Mouse (Mus musculus) MEL (cell line): ENCODE results near the gene Chst13.

Source experiments
- CHD1 ChIP-seq: IDR thresholded peaks from 2 replicates; pipeline ENCODE4 v1.6.1; 2012; ENCODE audit warnings: low read depth, mild to moderate bottlenecking, inconsistent platforms, low read length, improper control_type of control experiment
- CHD2 ChIP-seq: IDR thresholded peaks from 2 replicates; pipeline ENCODE4 v1.6.1; 2011; ENCODE audit warnings: low read length, improper control_type of control experiment
- CTCF ChIP-seq, 3 experiments: IDR thresholded peaks in 2 of 3; conservative IDR thresholded peaks in 1 of 3; 2 replicates each; pipeline ENCODE4 v1.5.1; 2011 to 2012; ENCODE audit warnings: low read length in 3 of 3, low read depth in 2 of 3, mild to moderate bottlenecking in 2 of 3, improper control_type of control experiment in 1 of 3, inconsistent platforms in 1 of 3, mixed read lengths in 1 of 3, moderate library complexity in 1 of 3; ENCODE audit not compliant: control insufficient read depth in 1 of 3, insufficient read depth in 1 of 3, poor library complexity in 1 of 3, severe bottlenecking in 1 of 3
- ELF1 ChIP-seq: IDR thresholded peaks from 2 replicates; pipeline ENCODE4 v1.6.1; 2014; ENCODE audit warnings: low read depth, mild to moderate bottlenecking, inconsistent platforms, low read length, improper control_type of control experiment, moderate library complexity
- EP300 ChIP-seq, 2 experiments: IDR thresholded peaks; 2 replicates each; pipeline ENCODE4 v1.6.1; 2011; ENCODE audit warnings: improper control_type of control experiment in 2 of 2, low read length in 2 of 2, low read depth in 1 of 2, mild to moderate bottlenecking in 1 of 2
- GABPA ChIP-seq: IDR thresholded peaks from 2 replicates; pipeline ENCODE4 v1.6.1; 2012; ENCODE audit warnings: low read depth, mild to moderate bottlenecking, inconsistent platforms, low read length, improper control_type of control experiment, moderate library complexity
- MAX ChIP-seq: IDR thresholded peaks from 2 replicates; pipeline ENCODE4 v1.6.1; 2011; ENCODE audit warnings: low read length, improper control_type of control experiment
- MYC ChIP-seq: IDR thresholded peaks from 2 replicates; pipeline ENCODE4 v1.6.1; 2011; ENCODE audit warnings: low read depth, mild to moderate bottlenecking, low read length, improper control_type of control experiment, moderate library complexity
- POLR2A ChIP-seq, 2 experiments: IDR thresholded peaks; 2 replicates each; pipeline ENCODE4 v1.6.1; 2011 to 2012; ENCODE audit warnings: low read length in 2 of 2, mild to moderate bottlenecking in 2 of 2, control low read depth in 1 of 2, improper control_type of control experiment in 1 of 2, low read depth in 1 of 2, moderate library complexity in 1 of 2; ENCODE audit not compliant: control insufficient read depth in 1 of 2, insufficient read depth in 1 of 2, poor library complexity in 1 of 2
- POLR2AphosphoS5 ChIP-seq: IDR thresholded peaks from 2 replicates; pipeline ENCODE4 v1.6.1; 2012; ENCODE audit warnings: low read depth, borderline replicate concordance, mild to moderate bottlenecking, inconsistent platforms, low read length, moderate library complexity, mixed read lengths
- SMC3 ChIP-seq: IDR thresholded peaks from 2 replicates; pipeline ENCODE4 v1.6.1; 2011; ENCODE audit warnings: low read depth, low read length, improper control_type of control experiment
- TBP ChIP-seq: IDR thresholded peaks from 2 replicates; pipeline ENCODE4 v1.8.0; 2011; ENCODE audit warnings: low read depth, low read length, improper control_type of control experiment
- TCF12 ChIP-seq: IDR thresholded peaks from 2 replicates; pipeline ENCODE4 v1.6.1; 2014; ENCODE audit warnings: low read depth, mild to moderate bottlenecking, inconsistent platforms, low read length, improper control_type of control experiment, moderate library complexity

DNA sequence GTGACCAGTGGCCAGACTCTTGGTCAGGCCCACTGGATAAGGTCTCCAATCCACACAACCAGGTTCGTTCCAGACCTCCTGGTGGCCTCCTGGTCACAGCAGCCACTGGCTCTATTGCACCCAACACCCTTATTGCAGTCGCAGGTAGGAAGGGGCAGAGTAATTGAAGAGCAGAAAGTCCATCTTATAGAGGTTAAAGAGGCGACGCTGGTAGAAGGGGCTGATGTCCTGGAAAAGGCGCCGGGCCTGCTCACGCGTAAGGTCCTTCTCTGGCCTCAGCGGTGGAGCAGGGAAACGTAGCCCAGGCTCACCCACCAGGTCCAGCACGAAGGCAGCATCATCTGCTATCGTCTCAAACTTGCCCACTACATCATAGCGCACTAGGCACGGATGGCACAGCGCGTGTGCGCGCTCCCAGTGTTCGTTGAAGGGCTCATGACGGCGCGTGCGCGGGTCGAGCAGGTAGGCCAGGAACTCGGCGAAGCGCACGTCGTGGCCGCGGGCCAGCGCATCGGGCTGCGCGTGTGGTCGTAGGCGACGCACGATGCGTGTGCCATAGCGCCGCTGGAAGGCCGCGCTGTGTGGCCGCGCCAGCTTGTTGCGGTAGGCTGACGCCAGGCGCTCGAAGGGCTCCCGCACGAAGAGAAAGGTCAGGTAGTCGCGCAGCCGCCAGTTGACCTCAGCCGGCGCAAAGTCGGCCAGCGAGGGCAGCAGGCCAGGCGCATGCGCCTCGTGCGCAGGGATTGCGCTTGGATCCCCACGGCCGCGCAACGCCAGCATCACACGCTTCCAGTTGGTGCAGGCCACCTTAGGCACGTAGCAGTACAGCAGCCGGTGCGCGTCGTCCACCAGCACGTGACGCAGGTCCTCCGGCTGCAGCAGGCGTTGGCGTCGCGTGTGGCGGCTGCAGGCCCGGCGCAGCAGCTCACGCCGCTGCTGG lies 15.9 kb downstream of the Chst13 start:
- no peak for TF ChIP-seq CTCF (IDR thresholded peaks at IDR 0.05 in 2 of 3, conservative IDR thresholded peaks at IDR 0.05 in 1 of 3; ENCODE audit: control insufficient read depth in 1 of 3, insufficient read depth in 1 of 3, low read depth in 2 of 3, low read length in 3 of 3, poor library complexity in 1 of 3, severe bottlenecking in 1 of 3)
- TF ChIP-seq POLR2A (IDR thresholded peaks at IDR 0.05; ENCODE audit: control insufficient read depth in 1 of 2, insufficient read depth in 1 of 2, low read depth in 1 of 2, low read length in 2 of 2, poor library complexity in 1 of 2) = no peak
- no peak for TF ChIP-seq EP300 (IDR thresholded peaks at IDR 0.05; ENCODE audit: low read depth in 1 of 2, low read length in 2 of 2)
- no peak for TF ChIP-seq TCF12
- TF ChIP-seq POLR2AphosphoS5 = no peak
- TF ChIP-seq SMC3 = no peak
- no peak for TF ChIP-seq MAX
- TF ChIP-seq CHD1 = no peak
- TF ChIP-seq GABPA = no peak
- no peak for TF ChIP-seq MYC
- TF ChIP-seq TBP = no peak
- no peak for TF ChIP-seq CHD2
- no peak for TF ChIP-seq ELF1
